8 mouse cellular contexts compared by ENCODE assay signal in the genomic region with DNA sequence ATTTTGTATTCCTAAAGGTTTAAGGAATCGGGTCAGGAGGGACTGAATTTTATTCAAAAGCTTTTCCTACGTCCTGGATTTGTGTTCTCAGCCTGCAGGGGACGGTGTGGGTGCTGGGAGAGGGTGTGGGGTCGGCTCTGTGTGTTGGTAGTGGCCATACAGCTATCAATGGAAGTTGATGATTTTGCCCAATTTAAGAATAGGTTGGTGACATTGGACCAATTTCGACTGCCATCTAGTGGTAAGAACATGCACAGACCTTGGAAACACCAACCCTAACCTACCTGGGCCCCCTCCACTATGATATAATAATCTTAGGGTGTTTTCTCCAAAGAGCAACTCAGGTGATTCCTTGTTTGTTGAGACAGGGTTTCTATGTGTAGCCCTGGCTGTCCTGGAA. TPM values are rescaled to one million over a fixed set of nuclear protein-coding genes. Genes with fewer than 3 reads are reported as not detected.
DNase-seq lines count a peak whose midpoint lies in the region; ATAC-seq and TF ChIP-seq lines count a peak whose summit lies in the region.

No protein-coding gene starts in this region.

- intact Hi-C loops in left cerebral cortex, adult 2 months (cut with DNase I) = loop anchor here (2.0 to 10.0 kb wide), 2 partner anchors 130 to 298 kb away; no protein-coding TSS in a partner anchor
- intact Hi-C loops in left cerebral cortex, postnatal 36 days (cut with DNase I) = loop anchor here (2.0 kb wide), 1 partner anchor 130 kb away; no protein-coding TSS in a partner anchor
- intact Hi-C loops in gastrocnemius, postnatal 36 days (cut with DNase I) = loop anchor here (2.0 to 10.0 kb wide), 2 partner anchors 130 to 328 kb away; a partner anchor contains a TSS

- peak; percentile 75 for TF ChIP-seq CTCF in left cerebral cortex, adult 2 months (IDR thresholded peaks at IDR 0.05)

- no peak overlapping the region for H3K27ac ChIP-seq in left cerebral cortex, adult 2 months

- ATAC-seq in erythroblast, adult 5-6 weeks (replicated peaks; ENCODE audit: low FRiP score, poor library complexity, severe bottlenecking) = peak; percentile 72
- ATAC-seq in megakaryocyte progenitor cell, adult 5-6 weeks (replicated peaks; ENCODE audit: poor library complexity) = peak; percentile 62

- no peak overlapping the region for H3K4me3 ChIP-seq in left cerebral cortex, adult 2 months

- DNase-seq in embryo, embryonic 10 days (ENCODE audit: low spot score) = peak; percentile 63
- DNase-seq in embryo, embryonic 9.5 days (ENCODE audit: extremely low spot score) = no peak
- DNase-seq in left cerebral cortex, adult 2 months (ENCODE audit: extremely low spot score in 1 of 2, low spot score in 2 of 2) = no peak
- no peak for DNase-seq in left cerebral cortex, postnatal 36 days (ENCODE audit: low spot score in 2 of 2)
- peak; percentile 65 for DNase-seq in MN1 (ENCODE audit: low spot score)
- DNase-seq in gastrocnemius, postnatal 36 days = no peak

RNA-seq across cellular contexts. Expression of a gene that starts 12.3 kb away (rescaled TPM):
- 10 to 100 TPM; 22.8 to 26.4 TPM for total RNA-seq in left cerebral cortex, adult 2 months (2021)
- 10 to 100 TPM; 24.8 to 25.9 TPM for total RNA-seq in left cerebral cortex, postnatal 36 days (2021)
- 4.0 and 7.9 TPM in 2 replicates for total RNA-seq in erythroblast, adult 5-6 weeks (2015; ENCODE audit: low replicate concordance)
- total RNA-seq in erythroblast, adult 5-6 weeks (2017; ENCODE audit: low replicate concordance) = 4.1 and 9.5 TPM in 2 replicates
- 24.4 and 32.5 TPM in 2 replicates for total RNA-seq in megakaryocyte progenitor cell, adult 5-6 weeks (2015)
- 25.4 and 29.1 TPM in 2 replicates for total RNA-seq in megakaryocyte progenitor cell, adult 5-6 weeks (2017)
- total RNA-seq in gastrocnemius, postnatal 36 days (2021) = 10 to 100 TPM; 14.9 to 17.0 TPM

RNA-seq across cellular contexts. Expression of a gene that starts 44.0 kb away (rescaled TPM):
- 10 to 100 TPM; 18.3 to 20.2 TPM for total RNA-seq in left cerebral cortex, adult 2 months (2021)
- total RNA-seq in left cerebral cortex, postnatal 36 days (2021) = 10 to 100 TPM; 16.9 to 19.3 TPM
- 29.5 and 36.5 TPM in 2 replicates for total RNA-seq in erythroblast, adult 5-6 weeks (2015; ENCODE audit: low replicate concordance)
- total RNA-seq in erythroblast, adult 5-6 weeks (2017; ENCODE audit: low replicate concordance) = 9.6 and 12.0 TPM in 2 replicates
- 27.7 and 29.1 TPM in 2 replicates for total RNA-seq in megakaryocyte progenitor cell, adult 5-6 weeks (2015)
- total RNA-seq in megakaryocyte progenitor cell, adult 5-6 weeks (2017) = 13.0 and 15.9 TPM in 2 replicates
- total RNA-seq in gastrocnemius, postnatal 36 days (2021) = 1 to 10 TPM; 6.3 to 7.8 TPM

RNA-seq across cellular contexts. Expression of a gene that starts 54.7 kb away (rescaled TPM):
- 10 to 100 TPM; 30.8 to 30.9 TPM for total RNA-seq in left cerebral cortex, adult 2 months (2021)
- 10 to 100 TPM; 29.1 to 35.2 TPM for total RNA-seq in left cerebral cortex, postnatal 36 days (2021)
- total RNA-seq in erythroblast, adult 5-6 weeks (2015; ENCODE audit: low replicate concordance) = 8.6 and 11.5 TPM in 2 replicates
- 12.0 and 14.9 TPM in 2 replicates for total RNA-seq in erythroblast, adult 5-6 weeks (2017; ENCODE audit: low replicate concordance)
- total RNA-seq in megakaryocyte progenitor cell, adult 5-6 weeks (2015) = 22.3 and 27.5 TPM in 2 replicates
- total RNA-seq in megakaryocyte progenitor cell, adult 5-6 weeks (2017) = 32.7 and 35.9 TPM in 2 replicates
- 1 to 10 TPM; 6.0 to 6.9 TPM for total RNA-seq in gastrocnemius, postnatal 36 days (2021)

Comparison
In these comparisons a context has a peak if more than half of its experiments do, and no peak if none do; other contexts are left out.
1. DNase-seq: peak in embryo, embryonic 10 days (single experiment) and MN1 (single experiment); none in embryo, embryonic 9.5 days (single experiment), left cerebral cortex, adult 2 months (0 of 2), left cerebral cortex, postnatal 36 days (0 of 2) and gastrocnemius, postnatal 36 days (0 of 2).